Mouse (Mus musculus) C2C12 (cell line): ENCODE data around the gene Actc1.

Experiments
- CEBPB ChIP-seq: IDR thresholded peaks from one replicate; pipeline ENCODE4 v1.6.1; 2011; ENCODE audit warnings: low read depth, mild to moderate bottlenecking, control low read depth, moderate library complexity
- CTCF ChIP-seq: IDR thresholded peaks from one replicate; pipeline ENCODE4 v1.5.1; 2011; ENCODE audit not compliant: control insufficient read depth, insufficient read depth, insufficient read length
- MYOG ChIP-seq: IDR thresholded peaks from one replicate; pipeline ENCODE4 v1.6.1; 2011; ENCODE audit not compliant: control insufficient read depth, insufficient read length; ENCODE audit errors: extremely low read depth

DNA sequence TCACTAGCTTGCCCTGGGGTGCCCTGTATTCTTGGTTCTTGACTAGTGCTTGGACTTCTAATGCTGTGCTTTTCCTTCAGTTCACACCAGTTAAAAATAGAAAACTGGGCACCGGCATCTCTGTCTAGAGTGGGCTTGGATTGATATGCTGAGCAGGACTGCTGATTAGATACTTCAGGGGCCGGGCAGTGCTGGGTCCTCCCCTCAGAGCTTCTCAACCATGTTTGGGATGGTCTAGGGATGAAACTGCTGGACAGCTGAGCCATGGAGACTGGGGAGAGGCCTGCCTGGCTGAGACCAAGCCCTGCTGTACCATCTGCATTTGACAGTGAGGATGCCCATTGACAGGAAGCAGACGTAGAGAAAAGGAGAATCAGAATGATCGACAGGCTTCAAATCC is 781 bp upstream of the Actc1 start:
- no peak for TF ChIP-seq MYOG
- TF ChIP-seq CTCF: no peak
- no peak for TF ChIP-seq CEBPB
